Mouse (Mus musculus) midbrain, embryonic 16.5 days (tissue): ENCODE measurements around the gene Gm6812. TPM values are rescaled to one million over a fixed set of nuclear protein-coding genes. Genes with fewer than 3 reads are reported as not detected.
"Not testable (repeated sequence)": the region's sequence is repeated elsewhere in the genome, so short reads cannot be mapped to it uniquely, and the experiment has no call there.

Experiments
- ATAC-seq: fragments of 200-750 bp; cut with Nextera tagmentation; 2 replicates; pipeline ENCODE4 v1.8.0; 2017; ENCODE audit warnings: moderate TSS enrichment
- H3K27ac ChIP-seq: fragments of 300-500 bp; sonication (generic); 2 replicates; pipeline ENCODE4 v1.5.1; 2014; ENCODE audit warnings: mild to moderate bottlenecking, low read length, mixed read lengths
- H3K27me3 ChIP-seq: fragments of 300-500 bp; sonication (generic); 2 replicates; pipeline ENCODE4 v1.6.1; 2014; ENCODE audit warnings: low read depth, low read length, mixed read lengths; ENCODE audit not compliant: control insufficient read depth, insufficient read depth
- H3K36me3 ChIP-seq: fragments of 300-500 bp; sonication (generic); 2 replicates; pipeline ENCODE4 v1.6.1; 2014; ENCODE audit warnings: mild to moderate bottlenecking, low read length, moderate library complexity, mixed read lengths; ENCODE audit not compliant: control insufficient read depth, insufficient read depth
- H3K4me1 ChIP-seq: fragments of 300-500 bp; sonication (generic); 2 replicates; pipeline ENCODE4 v1.6.1; 2014; ENCODE audit warnings: mild to moderate bottlenecking, low read length, mixed read lengths; ENCODE audit not compliant: control insufficient read depth, insufficient read depth
- H3K4me2 ChIP-seq: fragments of 300-500 bp; sonication (generic); 2 replicates; pipeline ENCODE4 v1.6.1; 2014; ENCODE audit warnings: mild to moderate bottlenecking, low read length, mixed read lengths
- H3K4me3 ChIP-seq: fragments of 300-500 bp; sonication (generic); 2 replicates; pipeline ENCODE4 v1.5.1; 2014; ENCODE audit warnings: low read depth, mild to moderate bottlenecking, low read length, moderate library complexity, mixed read lengths
- H3K9ac ChIP-seq: fragments of 300-500 bp; sonication (generic); 2 replicates; pipeline ENCODE4 v1.6.1; 2014; ENCODE audit warnings: low read depth, low read length, mixed read lengths
- H3K9me3 ChIP-seq: fragments of 300-500 bp; sonication (generic); replicated peaks from 2 replicates; pipeline ENCODE4 v1.6.1; 2014; ENCODE audit warnings: mild to moderate bottlenecking, low read length, mixed read lengths; ENCODE audit not compliant: control insufficient read depth, poor library complexity, severe bottlenecking
- WGBS: fragments of 180-500 bp; shearing (Covaris S2); extraction: QIAGEN DNeasy Blood & Tissue Kit; methylation state at CpG from one replicate; pipeline ENCODE4 v1.1.7; 2014; 5-methylcytosine and 5-hydroxymethylcytosine counted together
- polyA plus RNA-seq: library from polyadenylated mRNA; unstranded; fragments of >200 nt; fragmentation: Nextera tagmentation; extraction: Ambion mirVana; gene quantifications from 2 replicates; pipeline ENCODE4 v1.2.1, GENCODE M21; 2015

Gm6812 gene
- polyA plus RNA-seq, result not detected in 2 replicates

- not testable (repeated sequence) for H3K9ac ChIP-seq, H3K27me3 ChIP-seq, H3K4me3 ChIP-seq, H3K27ac ChIP-seq, H3K9me3 ChIP-seq, H3K4me2 ChIP-seq, H3K4me1 ChIP-seq, H3K36me3 ChIP-seq, ATAC-seq
- 72% methylated on average over 4 of the region's 5 CpGs for WGBS
Observed at GRCm38 (mm10) chrX:68892953-68893352, at the start of gene Gm6812. Gm6812 (minus strand) TSS chrX:68893053.

GRCm38 (mm10) chrX:68865145-68865544, 27.7 kb downstream of the Gm6812 start:
- Histone ChIP-seq H3K27ac (no peak overlapping the region), H3K4me2 (no peak overlapping the region), H3K36me3 (no peaks in the 10 kb centered on the region), H3K27me3 (no peaks in the 10 kb centered on the region), H3K9ac (no peak overlapping the region), H3K4me3 (no peak overlapping the region), H3K4me1 (no peaks in the 10 kb centered on the region), H3K9me3 (no peaks in the 10 kb centered on the region)
- no peak for ATAC-seq
- WGBS, result 41% methylated on average over 2 of the region's 2 CpGs

Other genes with a start within 250 kb of the Gm6812 start
- 48.7 and 55.6 TPM in 2 replicates for gene Fmr1, start 214.5 kb downstream of the Gm6812 start, polyA plus RNA-seq
- gene Fmr1nb, start 131.2 kb downstream of the Gm6812 start, polyA plus RNA-seq, result not detected in 2 replicates
- 2.6 and 3.6 TPM in 2 replicates for gene Gm14698, start 72.0 kb downstream of the Gm6812 start, polyA plus RNA-seq